Mouse (Mus musculus) retina, embryonic 14.5 days (tissue): Measurements from ENCODE around the gene Filip1.
A peak's percentile ranks its signal among the peaks of the same experiment; 100 is the strongest.

Source experiments
- DNase-seq: peaks from one replicate; pipeline ENCODE4 v3.0.0-alpha.2; 2015; ENCODE audit warnings: low spot score

Gene Filip1

DNA sequence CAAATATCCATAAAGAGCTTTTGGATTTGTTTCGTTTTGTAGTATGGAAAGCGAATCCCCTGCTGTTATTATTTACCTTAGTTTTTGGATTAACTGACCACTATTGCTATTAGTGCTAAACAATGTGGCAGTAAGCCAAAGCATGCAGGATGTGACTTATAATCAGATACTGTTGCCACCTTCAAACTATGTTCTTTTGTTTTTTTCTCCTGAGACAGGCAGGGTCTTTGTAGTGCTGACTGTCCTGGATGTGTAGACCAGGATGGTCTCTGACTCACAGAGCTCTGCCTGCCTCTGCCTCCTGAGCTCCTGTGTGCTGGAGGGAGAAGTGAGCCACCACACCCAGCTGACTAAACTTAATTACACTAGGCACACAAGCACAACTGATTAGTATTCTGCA lies 33.4 kb downstream of the Filip1 start:
- no peak for DNase-seq

DNA sequence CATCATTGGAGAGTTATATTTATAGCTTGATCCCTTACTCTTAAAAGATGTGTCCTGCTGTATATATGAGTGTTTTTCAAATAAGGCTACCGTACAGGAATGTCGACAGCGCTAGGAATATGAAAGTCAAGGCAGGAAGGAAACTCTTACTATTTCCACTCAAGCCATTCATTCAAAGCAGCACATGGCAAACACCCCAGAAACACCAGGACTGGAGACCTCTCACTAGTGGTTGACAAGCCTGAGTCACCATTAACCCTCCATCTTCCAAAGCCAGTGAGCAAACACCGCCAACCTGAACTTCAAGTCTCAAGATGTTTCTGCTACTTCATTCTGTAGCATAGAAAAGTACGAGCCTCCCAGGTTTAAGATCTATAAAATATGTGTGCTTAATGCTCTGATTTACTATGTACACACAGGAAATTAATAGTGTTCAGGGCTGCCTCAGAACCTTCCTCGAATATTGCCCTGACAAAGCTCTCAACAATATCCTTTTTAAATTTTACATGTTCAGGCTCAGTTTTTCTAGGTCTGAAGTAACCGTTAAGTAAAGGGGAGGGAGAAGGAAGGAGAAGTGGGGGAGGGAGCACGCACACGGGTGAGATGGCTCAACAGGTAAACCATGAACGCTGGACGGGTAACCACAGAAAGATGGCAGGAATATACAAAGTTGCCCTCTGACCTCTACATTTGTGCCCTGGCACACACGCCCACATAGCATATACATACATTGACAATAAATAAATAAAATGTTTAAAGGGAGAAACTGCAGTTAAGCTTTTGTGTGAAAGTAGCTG lies 34.2 kb downstream of the Filip1 start:
- no peak for DNase-seq

DNA sequence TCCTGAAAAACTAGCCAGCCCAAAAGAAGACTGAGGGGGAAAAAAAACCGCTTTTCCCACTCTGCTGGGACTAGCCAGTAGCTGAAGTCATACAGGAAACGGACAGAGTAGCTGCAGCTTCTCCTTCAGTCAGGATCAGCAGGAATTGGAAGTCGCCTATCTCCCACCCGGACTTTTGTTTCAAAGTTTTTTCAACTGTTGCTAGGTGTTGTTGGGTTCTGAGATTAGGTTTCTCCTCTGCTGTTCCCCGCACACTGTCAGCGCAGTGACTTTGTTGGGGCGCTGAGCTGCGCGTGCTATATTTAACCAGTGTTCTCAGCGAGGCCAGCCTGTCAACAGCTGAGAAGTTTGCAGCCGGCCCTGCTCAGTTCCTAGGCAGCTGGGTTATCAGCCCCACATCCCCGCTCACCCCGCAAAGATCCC lies 35.1 kb downstream of the Filip1 start:
- peak; percentile 43 for DNase-seq

DNA sequence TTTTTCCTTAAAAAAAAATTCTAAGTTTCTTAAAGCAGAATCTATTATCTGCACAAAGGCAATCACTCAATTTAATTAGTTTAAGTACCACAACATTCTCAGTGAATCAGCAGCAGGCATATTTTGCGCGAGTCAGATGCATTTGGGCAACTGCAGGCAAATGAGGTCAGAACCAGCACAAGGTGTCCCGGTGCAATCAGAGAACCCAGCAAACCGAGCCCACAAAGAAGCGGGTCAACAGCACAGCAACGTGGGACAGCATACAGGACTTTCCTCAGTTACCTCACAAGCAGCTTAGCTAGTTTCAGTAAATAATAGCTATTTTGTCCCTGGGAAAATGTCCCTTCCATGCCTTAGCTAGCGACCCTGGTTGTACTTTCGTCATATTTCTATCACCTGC lies 35.9 kb downstream of the Filip1 start:
- no peak for DNase-seq

DNA sequence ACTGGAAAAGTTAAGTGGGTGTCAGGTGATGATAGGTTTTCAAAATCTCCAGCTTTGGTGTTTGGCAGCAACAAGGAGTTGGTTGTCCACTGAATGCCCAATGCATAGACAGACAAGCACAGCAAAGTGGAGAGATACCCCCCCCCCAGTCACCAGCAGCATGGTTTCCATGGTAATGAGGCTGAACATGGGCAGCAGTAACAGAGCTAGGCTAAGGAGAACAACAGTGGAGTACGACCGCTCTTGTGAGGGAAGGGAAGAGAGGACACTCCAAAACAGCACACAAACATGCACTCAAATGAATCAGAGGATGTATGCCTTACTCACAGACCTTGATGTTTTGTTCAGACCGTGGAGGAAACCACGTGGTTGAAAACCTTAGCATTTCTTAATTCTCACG lies 37.5 kb downstream of the Filip1 start:
- no peak for DNase-seq

DNA sequence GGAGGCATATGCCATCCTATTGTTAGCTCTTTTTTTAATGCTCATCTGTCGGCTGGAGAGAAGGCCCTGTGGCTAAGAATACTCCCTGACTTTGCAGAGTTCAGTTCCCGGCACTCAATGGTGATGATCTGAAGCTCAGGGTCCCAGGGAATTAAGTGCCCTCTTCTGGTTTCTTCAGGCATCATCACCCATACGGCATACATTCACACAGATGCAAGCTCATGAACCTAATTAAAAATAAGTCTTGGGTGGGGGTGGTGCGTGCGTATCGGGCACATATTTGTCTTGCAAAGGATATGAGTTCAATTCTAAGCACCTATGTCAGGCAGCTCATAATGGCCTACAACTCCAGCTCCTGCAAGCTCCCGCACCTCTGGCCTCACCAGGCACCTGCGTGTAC lies 39.1 kb downstream of the Filip1 start:
- no peak for DNase-seq

DNA sequence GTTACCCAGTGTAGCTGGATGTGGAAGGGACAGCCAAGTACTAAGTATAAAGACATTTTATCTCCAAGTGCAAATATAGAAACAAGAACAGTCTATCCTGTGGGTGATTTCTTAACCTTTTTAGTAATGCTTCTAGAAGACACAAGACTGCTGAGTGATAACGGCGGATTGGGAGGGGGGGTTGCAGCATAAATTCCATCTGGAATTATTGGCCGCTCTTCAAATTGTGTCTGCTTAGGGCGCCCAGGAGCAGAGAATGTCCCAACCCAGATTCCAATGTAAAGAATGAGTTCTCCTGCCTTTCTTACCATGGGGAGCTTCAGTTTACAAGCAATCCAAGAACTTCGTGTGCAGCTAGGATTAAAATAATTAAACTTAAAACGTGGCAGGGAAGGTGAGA lies 39.9 kb downstream of the Filip1 start:
- DNase-seq: no peak

DNA sequence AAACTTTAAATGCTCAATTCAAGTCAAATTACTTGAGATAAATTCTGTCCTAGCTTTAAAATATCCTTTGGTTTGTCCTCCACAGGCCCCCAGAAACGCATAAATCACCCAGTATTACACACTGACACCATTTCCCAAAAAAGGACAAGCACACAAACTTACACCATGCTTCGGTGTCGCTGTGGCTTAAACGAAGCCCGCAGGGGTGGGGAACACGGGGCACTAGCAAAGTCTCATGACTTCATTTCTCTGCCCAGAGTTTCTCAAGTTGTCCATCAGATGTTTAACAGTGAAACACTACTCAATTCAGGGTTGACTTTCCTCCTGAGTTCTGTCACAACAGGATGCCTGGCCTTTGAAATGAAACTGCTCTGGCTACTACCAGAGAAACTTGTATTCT lies 41.0 kb downstream of the Filip1 start:
- no peak for DNase-seq

DNA sequence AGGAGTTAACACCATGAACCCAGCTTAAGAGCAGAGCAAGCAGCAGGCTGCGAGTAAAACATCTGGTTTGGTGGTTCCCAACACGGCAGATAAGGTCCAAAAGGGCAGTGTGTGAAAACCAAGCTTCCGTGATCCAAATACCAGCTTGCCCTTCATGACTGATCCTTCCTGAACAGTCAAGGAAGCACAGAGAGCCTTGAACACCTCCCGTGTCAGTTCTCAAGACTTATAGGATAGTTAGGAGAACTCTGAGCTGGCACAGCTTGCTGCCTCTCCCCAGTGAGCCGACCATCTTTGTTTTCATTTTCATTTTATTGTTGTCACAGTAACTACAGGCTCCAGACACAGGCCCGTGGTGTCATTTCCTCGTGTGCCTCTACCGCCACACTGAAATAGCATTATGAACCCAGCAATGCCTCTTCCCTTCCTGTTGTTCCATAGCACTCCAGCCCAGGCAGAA lies 42.0 kb downstream of the Filip1 start:
- no peak for DNase-seq

DNA sequence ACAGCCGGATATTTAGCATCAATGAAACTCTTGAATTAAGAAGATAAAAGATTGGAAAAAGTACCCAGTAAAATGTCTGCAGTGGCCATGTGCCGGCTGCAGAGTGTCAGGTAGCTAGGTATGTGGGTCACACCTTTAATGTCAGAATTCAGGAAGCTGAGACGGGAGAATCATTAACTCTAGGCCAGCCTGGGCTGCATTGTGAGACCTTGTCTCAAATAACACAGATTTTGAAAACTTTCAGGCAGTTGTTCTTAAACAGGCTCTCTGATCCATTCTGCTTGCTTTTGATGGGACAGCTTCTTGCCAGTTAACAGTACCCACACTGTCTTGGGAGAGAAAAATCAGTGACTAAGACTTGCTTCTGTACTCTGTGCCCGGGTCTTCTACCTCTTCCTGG lies 43.1 kb downstream of the Filip1 start:
- DNase-seq: no peak

DNA sequence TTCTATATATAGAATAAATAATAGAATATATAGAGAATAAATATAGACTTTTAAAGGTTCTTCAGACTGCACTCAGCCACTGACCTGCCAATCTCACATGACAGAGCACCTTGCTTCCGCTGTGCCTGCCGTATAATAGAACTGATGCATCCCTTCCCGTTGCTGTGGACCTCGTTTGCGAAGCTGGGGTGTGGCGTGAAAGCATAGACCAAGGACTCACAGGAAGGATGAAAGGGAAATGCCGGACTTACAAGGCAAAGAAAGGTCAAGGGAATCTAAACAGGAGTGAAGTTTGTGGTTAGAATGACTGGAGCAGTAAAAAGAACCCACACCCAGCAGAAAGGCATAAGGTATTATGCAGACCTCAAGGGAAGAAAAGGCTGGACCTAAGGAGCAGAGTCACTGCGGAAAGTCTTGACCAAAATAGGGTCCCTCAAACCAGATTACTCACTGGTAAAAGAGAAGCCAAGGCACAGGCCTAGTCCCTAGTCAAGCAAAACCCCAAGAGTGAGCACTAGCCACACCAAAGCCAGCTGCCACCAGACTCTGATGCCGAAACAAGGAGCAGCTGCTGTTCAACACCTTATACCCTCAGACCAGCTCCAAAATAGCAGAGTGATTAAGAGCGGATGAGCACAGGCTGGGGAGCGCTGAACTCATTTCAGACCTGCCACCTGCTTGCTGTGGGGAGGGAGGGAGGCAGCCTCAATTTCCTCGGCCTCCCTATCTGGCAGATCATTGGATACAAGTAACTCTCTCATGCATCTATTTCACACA lies 45.8 kb downstream of the Filip1 start:
- no peak for DNase-seq

DNA sequence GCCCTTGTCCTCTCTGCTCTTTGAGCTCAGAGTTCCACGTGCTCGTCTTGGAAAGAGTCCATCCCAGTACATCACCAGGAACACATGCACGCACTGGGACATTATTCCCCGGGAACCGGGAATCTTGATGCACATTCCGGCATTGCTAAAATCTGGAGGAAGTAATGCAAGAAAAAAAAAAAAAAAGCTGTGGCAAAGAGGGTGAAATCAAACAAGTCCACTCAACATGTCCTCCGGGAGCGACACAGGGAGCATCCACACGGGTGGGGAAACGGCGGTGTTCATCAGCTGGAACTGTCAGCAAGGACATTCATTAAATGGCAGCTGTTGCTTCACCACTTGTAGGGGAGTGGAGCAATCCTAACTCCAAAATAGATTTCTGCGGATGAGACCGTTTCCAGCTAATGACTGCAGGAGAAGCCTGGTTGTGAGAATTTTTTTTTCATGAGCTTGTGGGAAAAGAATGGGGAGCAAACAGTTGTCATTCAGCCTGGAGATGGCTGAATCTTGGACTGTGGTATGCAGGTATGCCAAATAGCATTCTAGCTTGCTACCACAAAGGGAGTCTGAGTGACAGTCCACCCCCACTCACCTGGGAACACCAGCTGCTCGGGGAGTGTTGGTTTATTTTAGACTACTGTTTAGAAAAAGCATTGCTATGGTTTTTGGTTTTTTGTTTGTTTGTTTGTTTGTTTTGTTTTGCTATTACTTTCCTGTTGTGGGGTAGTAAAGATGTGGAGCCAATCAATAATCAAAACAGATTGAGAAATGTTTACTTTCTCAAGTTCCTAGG lies 46.9 kb downstream of the Filip1 start:
- DNase-seq: no peak

DNA sequence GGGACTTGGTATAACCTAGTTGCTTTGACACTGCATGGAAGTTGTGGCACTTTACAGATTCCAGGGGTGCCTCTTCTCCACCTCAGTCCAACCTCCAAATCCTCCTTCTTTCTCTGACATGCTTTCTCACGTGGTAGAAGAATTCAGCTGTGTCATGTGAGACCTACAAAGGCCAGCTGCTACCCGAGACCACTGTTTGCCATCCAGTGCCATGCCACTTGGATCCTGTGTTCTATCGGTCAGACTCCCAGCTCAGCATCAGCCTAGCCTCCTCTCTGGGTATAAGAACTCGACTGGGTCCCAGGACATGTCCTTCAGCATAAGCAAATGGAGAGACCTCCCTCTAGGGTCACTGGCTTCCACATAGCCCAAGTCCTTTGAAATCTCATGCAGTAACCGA lies 47.6 kb downstream of the Filip1 start:
- no peak for DNase-seq

DNA sequence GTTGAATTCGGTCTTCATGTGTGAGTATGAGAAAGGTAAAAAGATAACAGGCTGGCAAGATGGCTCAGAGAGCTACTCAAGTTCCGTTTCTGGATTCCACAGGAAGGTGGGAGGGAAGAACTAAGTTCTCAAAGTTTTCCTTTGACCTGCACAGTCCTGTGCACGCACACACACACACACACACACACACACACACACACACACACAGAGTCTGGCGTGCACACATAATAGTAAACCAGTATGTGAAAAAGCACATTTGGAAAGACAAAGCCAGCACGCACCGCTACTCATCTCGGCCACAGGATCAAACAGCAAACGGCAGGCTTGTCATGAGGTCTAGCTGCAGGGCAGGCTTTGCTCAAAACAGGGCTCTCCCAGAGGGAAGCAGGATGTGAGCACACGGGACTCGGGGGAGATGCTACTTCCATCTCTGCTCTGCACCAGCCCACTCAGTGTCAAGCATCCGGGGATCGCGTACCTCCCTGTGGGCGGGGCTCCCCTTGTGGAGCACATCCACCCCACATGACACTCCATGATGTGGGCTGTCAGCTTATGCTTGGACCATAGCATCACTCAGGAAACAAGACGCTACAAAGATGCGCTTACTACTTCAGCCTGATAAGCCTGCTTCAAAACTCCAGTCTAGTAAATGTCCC lies 50.9 kb downstream of the Filip1 start:
- DNase-seq: peak; percentile 63

DNA sequence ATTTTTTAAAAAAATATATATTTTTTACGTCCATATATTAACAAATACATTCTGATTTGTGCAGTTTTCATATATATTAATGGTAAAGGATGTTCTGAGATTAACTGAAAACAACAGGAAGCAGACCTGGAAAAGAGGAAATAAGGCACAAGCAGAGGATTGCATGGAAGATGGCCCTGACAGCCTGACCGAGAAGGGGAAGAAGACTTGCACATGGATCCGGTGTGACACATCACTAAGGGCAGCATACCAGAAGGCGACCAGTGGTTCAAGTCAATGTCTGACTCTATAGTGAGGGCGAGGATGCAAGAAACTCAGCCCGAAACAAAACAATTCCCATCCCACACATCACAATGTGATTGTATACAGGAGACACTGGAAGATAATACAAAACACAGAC lies 52.2 kb downstream of the Filip1 start:
- no peak for DNase-seq

DNA sequence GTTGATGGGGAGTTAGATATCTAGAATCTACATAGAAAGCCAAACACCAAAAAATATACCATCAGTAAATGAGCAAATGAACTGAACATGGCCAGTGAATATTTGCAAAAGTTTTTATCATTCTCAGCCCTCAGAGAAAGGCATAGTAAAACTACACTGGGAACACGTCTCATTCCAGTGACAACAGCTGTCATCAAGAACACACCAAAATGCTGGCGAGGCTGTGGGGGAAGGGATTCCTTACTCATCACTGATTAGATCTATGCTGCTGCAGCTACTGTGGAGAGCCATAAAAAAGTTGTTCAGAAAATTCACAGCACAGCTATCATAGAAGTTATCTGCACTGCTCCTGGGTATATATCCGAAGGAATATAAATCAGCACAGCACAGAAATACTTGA lies 54.3 kb downstream of the Filip1 start:
- no peak for DNase-seq

DNA sequence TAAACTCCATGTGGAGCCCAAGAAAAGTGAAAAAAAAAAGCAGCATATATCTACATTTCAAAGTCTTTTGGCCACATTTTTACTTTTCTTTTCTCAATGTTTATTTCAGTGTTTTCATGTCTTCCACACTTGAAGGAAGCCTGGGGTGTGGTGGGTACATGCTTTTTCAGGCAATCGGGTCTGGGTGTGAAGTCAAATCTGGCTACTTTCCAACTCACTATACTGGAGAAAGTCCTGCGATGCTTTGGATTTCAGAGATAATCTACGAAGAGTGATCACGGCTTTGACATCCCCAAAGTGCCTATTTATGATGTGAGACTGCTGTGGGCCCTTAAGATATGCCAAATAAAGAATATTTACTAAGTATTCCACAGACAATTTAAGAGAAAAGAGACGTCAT lies 57.7 kb downstream of the Filip1 start:
- no peak for DNase-seq

DNA sequence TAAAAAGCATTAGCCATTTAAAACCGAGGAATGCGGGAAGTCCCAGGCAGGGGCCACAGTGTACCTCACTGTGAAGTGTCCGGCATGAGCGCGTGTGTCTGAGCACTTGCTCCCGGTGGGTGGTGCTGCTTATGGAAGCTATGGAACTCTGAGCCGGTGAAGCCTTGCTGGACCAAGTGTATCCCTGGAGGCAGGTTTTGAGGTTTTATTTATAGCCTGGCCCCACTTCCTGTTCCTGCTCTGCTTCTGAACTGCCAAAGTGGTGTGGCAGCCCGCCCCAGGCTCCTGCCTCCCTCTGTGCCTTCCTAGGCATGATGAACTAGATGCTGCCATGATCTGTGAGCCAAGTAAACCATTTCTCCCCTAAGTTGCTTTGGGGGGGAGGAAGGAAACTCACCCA lies 60.7 kb downstream of the Filip1 start:
- DNase-seq: no peak

DNA sequence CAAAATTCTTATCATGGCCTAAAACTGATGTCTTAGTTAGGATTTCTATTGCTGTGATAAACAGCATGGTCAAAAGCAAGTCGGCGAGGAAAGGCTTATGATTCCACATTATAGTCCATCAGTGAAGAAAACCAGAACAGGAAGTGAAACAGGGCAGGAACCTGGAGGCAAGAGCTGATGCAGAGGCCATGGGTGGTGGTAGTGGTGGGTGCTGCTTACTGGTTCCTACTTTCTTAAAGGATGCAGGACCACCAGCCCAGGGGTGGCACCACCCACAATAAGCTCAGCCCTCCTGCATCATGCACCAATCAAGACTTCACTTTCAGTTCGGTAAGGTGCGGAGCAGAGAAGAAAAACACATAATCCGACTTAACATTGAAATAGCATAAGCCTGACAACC lies 61.3 kb downstream of the Filip1 start:
- DNase-seq: no peak

DNA sequence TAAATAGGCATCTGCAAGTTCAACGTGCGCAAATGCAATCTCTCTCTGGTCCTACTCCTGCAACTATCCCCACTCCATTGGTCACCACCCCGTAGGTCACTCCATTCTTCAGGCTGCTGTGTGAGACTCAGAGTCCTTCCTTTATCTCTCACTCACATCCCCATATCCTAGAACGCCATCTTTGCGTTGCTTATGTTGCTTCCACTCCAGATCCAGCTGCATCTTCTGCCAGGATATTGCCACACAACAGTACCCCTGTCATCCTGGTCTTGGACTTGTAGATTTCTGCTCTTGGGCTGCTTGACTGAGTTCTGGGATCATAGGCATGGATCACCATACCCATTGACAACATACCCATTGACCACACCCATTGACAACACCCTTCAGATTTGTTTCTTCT lies 62.0 kb downstream of the Filip1 start:
- no peak for DNase-seq

DNA sequence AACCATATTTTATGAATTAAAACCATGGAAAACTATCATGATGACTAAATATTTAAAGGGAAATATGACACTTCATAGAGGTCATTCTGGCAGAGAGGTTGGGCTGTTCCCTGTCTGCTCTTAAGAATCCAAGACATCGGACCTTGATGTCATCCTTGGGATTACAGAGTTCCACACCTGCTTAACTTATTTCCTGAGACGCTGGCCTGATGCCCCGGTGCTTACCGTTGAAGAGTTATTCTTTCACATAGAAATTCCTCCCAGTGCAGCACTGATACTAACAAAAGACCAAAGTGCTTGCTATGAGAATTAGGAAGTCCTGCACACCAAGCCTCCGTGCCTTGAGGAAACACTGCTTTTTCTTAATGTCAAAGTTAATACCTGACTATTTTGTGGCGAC lies 62.6 kb downstream of the Filip1 start:
- DNase-seq: no peak

DNA sequence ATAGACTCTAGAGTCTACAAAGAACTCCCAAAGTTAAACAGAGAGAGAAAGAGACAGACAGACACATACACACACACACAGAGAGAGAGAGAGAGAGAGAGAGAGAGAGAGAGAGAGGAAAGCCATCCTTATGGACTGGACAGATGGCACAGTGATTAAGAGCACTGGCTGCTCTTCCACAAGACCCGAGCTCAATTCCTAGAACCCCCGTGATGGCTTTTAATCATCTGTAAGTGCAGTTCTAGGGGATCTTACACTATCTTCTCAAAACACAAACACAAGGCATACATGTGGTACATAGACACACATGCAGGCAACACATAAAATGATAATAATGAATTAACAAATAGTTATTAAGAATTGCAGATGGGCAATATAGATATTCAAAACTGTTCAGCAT lies 64.3 kb downstream of the Filip1 start:
- DNase-seq: no peak
